Mouse (Mus musculus) liver, postnatal 0 days (tissue): ENCODE measurements at regions not wholly inside any gene's neighbourhood (a gene's known extent, or its start where the extent isn't known, plus 50 kb on each side); places are given as distances from the start of the nearest gene placed in this dataset.

ENCODE experiments used
- CTCF ChIP-seq: sonication (generic); IDR thresholded peaks from 2 replicates; pipeline ENCODE4 v1.5.1; 2016; ENCODE audit warnings: antibody characterized with exemption, low read depth
- EP300 ChIP-seq: IDR thresholded peaks from 2 replicates; pipeline ENCODE4 v1.6.1; 2016; ENCODE audit warnings: antibody characterized with exemption, low read depth, mild to moderate bottlenecking

DNA sequence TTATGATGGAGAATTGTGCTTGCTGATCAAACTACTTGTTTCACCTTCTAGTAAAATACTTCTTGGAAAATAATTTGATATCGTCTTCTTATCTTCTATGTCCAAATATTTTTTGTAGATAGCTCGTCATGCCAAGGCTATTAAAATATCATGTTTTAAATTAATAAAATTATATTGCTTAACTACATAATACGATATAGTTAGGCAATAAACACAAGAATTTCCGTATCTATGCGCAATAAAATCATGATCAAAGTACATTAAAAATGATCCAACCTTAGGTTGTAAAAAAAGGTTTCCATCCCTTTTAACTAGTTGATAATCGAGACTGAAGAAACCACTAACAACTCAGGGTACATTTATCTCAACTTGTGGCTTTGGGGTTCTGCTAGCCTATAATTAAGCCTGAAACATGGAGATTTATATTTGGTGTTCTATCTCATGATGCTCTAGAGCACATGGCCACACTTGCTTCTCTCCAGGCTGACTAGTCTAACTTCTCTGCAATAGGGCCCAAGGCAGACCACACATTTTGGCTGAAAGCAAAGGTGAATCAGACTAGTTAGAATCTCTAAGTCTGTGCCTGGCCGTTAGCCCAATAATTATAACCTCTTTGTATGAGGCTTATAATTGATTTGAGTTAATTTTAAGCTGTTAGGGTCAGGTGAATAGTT, 314.5 kb downstream of the Plod2 start:
- TF ChIP-seq CTCF (no peak), EP300 (no peak)
